Mouse (Mus musculus) lung, adult 2 months (tissue): ENCODE measurements around the gene 2810408A11Rik.

Experiments used
- CTCF ChIP-seq: fragments of 200-500 bp; IDR thresholded peaks from 2 replicates; pipeline ENCODE4 v1.5.1; 2011; ENCODE audit warnings: mild to moderate bottlenecking, low read length, control low read depth; ENCODE audit not compliant: insufficient read depth
- POLR2A ChIP-seq: fragments of 200-500 bp; IDR thresholded peaks from 2 replicates; pipeline ENCODE4 v1.6.1; 2011; ENCODE audit warnings: low read depth, mild to moderate bottlenecking, control low read depth, low read length, borderline replicate concordance; ENCODE audit errors: extremely low read depth

DNA sequence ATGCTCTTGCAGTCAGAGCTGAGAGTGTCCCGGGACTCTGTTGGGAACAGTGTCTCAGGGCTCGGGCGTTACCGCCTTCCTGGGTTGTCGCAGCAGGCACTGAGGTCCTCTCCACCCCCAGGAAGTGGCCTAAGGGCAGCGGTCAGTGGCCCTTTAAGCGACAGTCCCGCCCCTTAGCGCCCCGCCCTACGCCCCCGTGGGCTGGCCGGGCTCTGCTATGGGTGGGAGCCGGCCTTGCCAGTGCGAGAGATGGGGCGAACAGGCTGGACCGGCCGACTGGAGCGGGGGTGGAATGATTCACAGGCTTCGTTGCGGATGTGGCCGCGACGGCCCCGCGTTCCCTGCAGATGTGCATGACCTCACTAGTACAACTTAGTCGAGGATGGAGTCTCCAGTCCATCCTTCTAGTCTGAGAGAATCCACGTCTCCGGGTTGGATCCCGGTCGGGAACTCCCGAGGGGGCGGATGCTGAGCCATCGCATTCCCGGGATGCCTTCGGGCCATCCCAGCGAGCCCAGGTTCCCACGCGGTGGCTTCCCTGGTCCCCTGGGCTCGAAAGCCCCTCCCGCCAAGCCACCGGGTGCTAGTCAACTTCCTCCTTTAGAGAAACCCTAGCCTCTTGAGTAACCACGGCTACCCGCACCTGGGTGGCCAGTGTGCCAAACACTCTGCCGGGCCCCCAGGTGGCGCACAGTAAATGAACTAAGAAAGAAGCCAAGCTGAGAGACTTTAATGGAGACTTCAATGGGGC is 19.8 kb downstream of the 2810408A11Rik start, which contains the start of gene Kctd11:
- peak; percentile 94 for TF ChIP-seq POLR2A
- TF ChIP-seq CTCF, result peak; percentile 16; the same call in 1 of the 2 replicates
